Mouse (Mus musculus) intestine, embryonic 14.5 days (tissue): Measurements from ENCODE around the gene Nop9. TPM values are rescaled to one million over a fixed set of nuclear protein-coding genes. Genes with fewer than 3 reads are reported as not detected.

Source experiments
- ATAC-seq: fragments of 200-750 bp; cut with Nextera tagmentation; replicated peaks from 2 replicates; pipeline ENCODE4 v1.8.0; 2017; ENCODE audit warnings: low read depth, moderate number of reproducible peaks, moderate TSS enrichment, moderate library complexity; ENCODE audit not compliant: low FRiP score, low TSS enrichment
- DNase-seq: peaks from one replicate; pipeline ENCODE4 v3.0.0-alpha.2; 2018; ENCODE audit warnings: low spot score
- H3K27ac ChIP-seq: fragments of 300-500 bp; sonication (generic); 2 replicates; pipeline ENCODE4 v1.5.1; 2014; ENCODE audit warnings: low read depth, mild to moderate bottlenecking, control low read depth
- H3K27me3 ChIP-seq: fragments of 300-500 bp; sonication (generic); replicated peaks from 2 replicates; pipeline ENCODE4 v1.6.1; 2014; ENCODE audit warnings: low read length, control low read depth; ENCODE audit not compliant: control insufficient read depth, insufficient read depth
- H3K36me3 ChIP-seq: fragments of 300-500 bp; sonication (generic); 2 replicates; pipeline ENCODE4 v1.6.1; 2014; ENCODE audit warnings: low read length, control low read depth; ENCODE audit not compliant: control insufficient read depth, insufficient read depth
- H3K4me1 ChIP-seq: fragments of 300-500 bp; sonication (generic); replicated peaks from 2 replicates; pipeline ENCODE4 v1.6.1; 2014; ENCODE audit warnings: low read length, control low read depth, mixed read lengths; ENCODE audit not compliant: control insufficient read depth, insufficient read depth
- H3K4me2 ChIP-seq: fragments of 300-500 bp; sonication (generic); 2 replicates; pipeline ENCODE4 v1.6.1; 2014; ENCODE audit warnings: low read length
- H3K4me3 ChIP-seq: fragments of 300-500 bp; sonication (generic); 2 replicates; pipeline ENCODE4 v1.5.1; 2014; ENCODE audit warnings: low read depth, low read length, control low read depth, mixed read lengths
- H3K9ac ChIP-seq: fragments of 300-500 bp; sonication (generic); 2 replicates; pipeline ENCODE4 v1.6.1; 2014; ENCODE audit warnings: mild to moderate bottlenecking, low read length
- H3K9me3 ChIP-seq: fragments of 300-500 bp; sonication (generic); 2 replicates; pipeline ENCODE4 v1.6.1; 2016; ENCODE audit warnings: low read length, control low read depth; ENCODE audit not compliant: control insufficient read depth
- WGBS: fragments of 180-500 bp; shearing (Covaris S2); extraction: QIAGEN DNeasy Blood & Tissue Kit; methylation state at CpG from one replicate; pipeline ENCODE4 v1.1.7; 2014; 5-methylcytosine and 5-hydroxymethylcytosine counted together
- polyA plus RNA-seq: library from polyadenylated mRNA; unstranded; fragments of >200 nt; fragmentation: Nextera tagmentation; extraction: Ambion mirVana; gene quantifications from 2 replicates; pipeline ENCODE4 v1.2.1, GENCODE M21; 2014

The Nop9 gene
- polyA plus RNA-seq, 1 experiment from 2014 or later = 42.8 TPM

DNA sequence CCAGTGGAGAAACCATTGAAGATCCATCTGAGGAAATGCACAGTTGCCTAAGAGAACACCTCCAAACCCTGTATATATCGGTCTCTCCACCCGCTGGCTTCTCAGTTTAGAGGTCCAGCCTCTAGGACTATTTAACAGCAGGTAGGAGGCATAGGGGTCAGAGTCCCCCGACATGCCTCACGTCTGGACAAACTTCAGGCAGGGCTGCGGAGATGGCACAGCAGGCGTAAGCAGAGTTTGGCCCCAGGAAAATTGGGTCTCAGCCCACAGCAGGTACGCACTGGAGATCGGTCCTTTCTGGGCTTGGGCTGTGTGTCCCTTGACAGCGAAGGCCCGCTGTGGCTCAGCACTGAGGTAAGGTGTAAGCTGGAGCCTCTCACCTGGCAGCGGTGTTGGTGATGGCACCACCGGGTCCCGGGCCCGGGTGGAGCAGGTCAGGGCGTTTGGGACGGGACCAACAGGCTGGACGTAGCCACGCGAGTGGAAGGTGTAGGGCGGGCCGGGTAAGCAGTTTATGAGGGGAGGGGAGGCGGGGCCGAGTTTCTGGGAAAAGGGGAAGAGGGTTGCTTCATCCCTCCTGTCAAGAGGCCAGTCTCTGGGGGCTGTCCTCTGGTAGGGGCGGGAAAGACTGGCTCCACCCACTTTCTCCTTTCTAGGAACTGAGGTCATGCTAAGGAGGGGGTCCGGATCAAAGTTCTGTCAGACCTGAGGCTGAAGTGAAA, 32.3 kb upstream of the Nop9 start:
- 16% methylated on average over 25 of the region's 25 CpGs for WGBS
- H3K4me1 ChIP-seq = peaks cover 9% of the 10 kb centered on the region; the same call in 1 of the 2 replicates
- no peaks in the 10 kb centered on the region for H3K9me3 ChIP-seq
- peak overlapping the region; percentile 14; the same call in 1 of the 2 replicates for H3K4me3 ChIP-seq
- peak overlapping the region; percentile 48 for H3K4me2 ChIP-seq
- DNase-seq (no peak), ATAC-seq (peak; percentile 51)
- H3K27me3 ChIP-seq = peaks cover 8% of the 10 kb centered on the region; the same call in 1 of the 2 replicates
- H3K27ac ChIP-seq = no peak overlapping the region
- H3K36me3 ChIP-seq = peaks cover 22% of the 10 kb centered on the region
- no peak overlapping the region for H3K9ac ChIP-seq

GRCm38 (mm10) chr14:55713729-55714122, 31.8 kb upstream of the Nop9 start, which contains the start of gene Tgm1:
Gene Tgm1 (minus strand): TSS chr14:55713926.
- H3K4me1 ChIP-seq = peaks cover 9% of the 10 kb centered on the region; the same call in 1 of the 2 replicates
- peak within 1 kb of the TSS; percentile 48 for H3K4me2 ChIP-seq
- peak within 1 kb of the TSS; percentile 14; the same call in 1 of the 2 replicates for H3K4me3 ChIP-seq
- no peak within 1 kb of the TSS for H3K27ac ChIP-seq
- no peaks in the 10 kb centered on the region for H3K9me3 ChIP-seq
- peaks cover 8% of the 10 kb centered on the region; the same call in 1 of the 2 replicates for H3K27me3 ChIP-seq
- peak; percentile 21 for ATAC-seq
- 23% methylated on average over 4 of the region's 4 CpGs for WGBS
- H3K36me3 ChIP-seq = peaks cover 27% of the 10 kb centered on the region
- H3K9ac ChIP-seq = no peak within 1 kb of the TSS
- peak; percentile 62 for DNase-seq

- peaks cover 36% of the 10 kb centered on the region for H3K36me3 ChIP-seq
- DNase-seq = no peak
- peaks cover 8% of the 10 kb centered on the region; the same call in 1 of the 2 replicates for H3K27me3 ChIP-seq
- ATAC-seq = 0 out of 2 replicates have a peak, but pooled peaks have one; percentile 6
- H3K27ac ChIP-seq = no peak overlapping the region
- no peaks in the 10 kb centered on the region for H3K9me3 ChIP-seq
- H3K4me3 ChIP-seq = no peak overlapping the region
- H3K4me1 ChIP-seq = peaks cover 9% of the 10 kb centered on the region; the same call in 1 of the 2 replicates
- H3K4me2 ChIP-seq = no peak overlapping the region
- 35% methylated on average over 6 of the region's 6 CpGs for WGBS
- no peak overlapping the region for H3K9ac ChIP-seq
Measured at GRCm38 (mm10) chr14:55714893-55715292, 30.6 kb upstream of the Nop9 start.

GRCm38 (mm10) chr14:55716271-55716670, 29.2 kb upstream of the Nop9 start:
- H3K27me3 ChIP-seq = peaks cover 8% of the 10 kb centered on the region; the same call in 1 of the 2 replicates
- H3K9me3 ChIP-seq = no peaks in the 10 kb centered on the region
- H3K4me1 ChIP-seq = peaks cover 9% of the 10 kb centered on the region; the same call in 1 of the 2 replicates
- no peak overlapping the region for H3K27ac ChIP-seq
- no peak overlapping the region for H3K4me2 ChIP-seq
- DNase-seq = no peak
- no peak for ATAC-seq
- 92% methylated on average over 6 of the region's 6 CpGs for WGBS
- no peak overlapping the region for H3K4me3 ChIP-seq
- H3K9ac ChIP-seq = no peak overlapping the region
- H3K36me3 ChIP-seq = peaks cover 36% of the 10 kb centered on the region

GRCm38 (mm10) chr14:55716884-55717283, 28.6 kb upstream of the Nop9 start:
- Histone ChIP-seq H3K4me3 (no peak overlapping the region), H3K36me3 (peaks cover 36% of the 10 kb centered on the region), H3K4me2 (no peak overlapping the region), H3K27ac (no peak overlapping the region), H3K9ac (no peak overlapping the region), H3K9me3 (no peaks in the 10 kb centered on the region), H3K4me1 (peaks cover 9% of the 10 kb centered on the region; the same call in 1 of the 2 replicates), H3K27me3 (peaks cover 8% of the 10 kb centered on the region; the same call in 1 of the 2 replicates)
- ATAC-seq (no peak), DNase-seq (no peak)
- WGBS = 80% methylated on average over 8 of the region's 8 CpGs

GRCm38 (mm10) chr14:55719737-55720136, 25.8 kb upstream of the Nop9 start:
- no peak for DNase-seq
- no peak for ATAC-seq
- Histone ChIP-seq H3K27me3 (no peaks in the 10 kb centered on the region), H3K4me3 (no peak overlapping the region), H3K36me3 (peaks cover 36% of the 10 kb centered on the region), H3K9ac (no peak overlapping the region), H3K4me1 (peaks cover 3% of the 10 kb centered on the region; the same call in 1 of the 2 replicates), H3K4me2 (no peak overlapping the region), H3K27ac (no peak overlapping the region), H3K9me3 (no peaks in the 10 kb centered on the region)
- 85% methylated on average over 6 of the region's 6 CpGs for WGBS

- no peak overlapping the region for H3K4me2 ChIP-seq
- 95% methylated on average over 12 of the region's 12 CpGs for WGBS
Measured at GRCm38 (mm10) chr14:55720666-55721065, 24.8 kb upstream of the Nop9 start.

GRCm38 (mm10) chr14:55721076-55721475, 24.4 kb upstream of the Nop9 start:
- Histone ChIP-seq H3K27ac (no peak overlapping the region), H3K9me3 (no peaks in the 10 kb centered on the region), H3K27me3 (no peaks in the 10 kb centered on the region), H3K4me3 (peak overlapping the region; percentile 83), H3K9ac (peak overlapping the region; percentile 73), H3K4me2 (peak overlapping the region; percentile 61), H3K4me1 (peaks cover 3% of the 10 kb centered on the region; the same call in 1 of the 2 replicates), H3K36me3 (peaks cover 34% of the 10 kb centered on the region)
- WGBS = 71% methylated on average over 6 of the region's 6 CpGs
- DNase-seq = no peak
- ATAC-seq = no peak

More at GRCm38 (mm10) chr14:55720666-55721065, 24.8 kb upstream of the Nop9 start:
- Histone ChIP-seq H3K27ac (no peak overlapping the region), H3K36me3 (peaks cover 36% of the 10 kb centered on the region), H3K9me3 (no peaks in the 10 kb centered on the region), H3K4me3 (no peak overlapping the region), H3K4me1 (peaks cover 3% of the 10 kb centered on the region; the same call in 1 of the 2 replicates), H3K27me3 (no peaks in the 10 kb centered on the region), H3K9ac (no peak overlapping the region)
- no peak for DNase-seq
- ATAC-seq = no peak
